Mouse (Mus musculus): Measurements from ENCODE around the gene Ubash3b.

The Ubash3b gene

GRCm38 (mm10) chr9:41166886-41167285 lies 5.4 kb upstream of the Ubash3b start:
- DNase-seq (ENCODE audit: low spot score) = no peak

GRCm38 (mm10) chr9:41162363-41162762 lies 866 bp upstream of the Ubash3b start:
- no peak for DNase-seq (ENCODE audit: low spot score)

- no peak for DNase-seq (ENCODE audit: low spot score)
These were observed 841 bp downstream of the Ubash3b start for GRCm38 (mm10) chr9:41160536-41161176.

- DNase-seq (ENCODE audit: low spot score) = no peak
These were observed 2.3 kb downstream of the Ubash3b start for GRCm38 (mm10) chr9:41159223-41159622.

GRCm38 (mm10) chr9:41157872-41158567 lies 3.5 kb downstream of the Ubash3b start:
- no peak for DNase-seq (ENCODE audit: low spot score)

- peak; percentile 44 for DNase-seq (ENCODE audit: low spot score)
These were observed 4.3 kb downstream of the Ubash3b start for GRCm38 (mm10) chr9:41157020-41157871.

- DNase-seq (ENCODE audit: low spot score) = no peak
These were observed 4.8 kb downstream of the Ubash3b start for GRCm38 (mm10) chr9:41156720-41157019.

GRCm38 (mm10) chr9:41156006-41156719 lies 5.3 kb downstream of the Ubash3b start:
- no peak for DNase-seq (ENCODE audit: low spot score)

GRCm38 (mm10) chr9:41153979-41154378 lies 7.5 kb downstream of the Ubash3b start:
- DNase-seq (ENCODE audit: low spot score) = no peak

GRCm38 (mm10) chr9:41153050-41153449 lies 8.4 kb downstream of the Ubash3b start:
- no peak for DNase-seq (ENCODE audit: low spot score)

- no peak for DNase-seq (ENCODE audit: low spot score)
These were observed 10.0 kb downstream of the Ubash3b start for GRCm38 (mm10) chr9:41151491-41151890.

GRCm38 (mm10) chr9:41149896-41150295 lies 11.6 kb downstream of the Ubash3b start:
- no peak for DNase-seq (ENCODE audit: low spot score)

- DNase-seq (ENCODE audit: low spot score) = no peak
These were observed 12.3 kb downstream of the Ubash3b start for GRCm38 (mm10) chr9:41149079-41149676.

GRCm38 (mm10) chr9:41148600-41148999 lies 12.9 kb downstream of the Ubash3b start:
- no peak for DNase-seq (ENCODE audit: low spot score)

GRCm38 (mm10) chr9:41147203-41147842 lies 14.2 kb downstream of the Ubash3b start:
- DNase-seq (ENCODE audit: low spot score) = no peak

GRCm38 (mm10) chr9:41143825-41144224 lies 17.7 kb downstream of the Ubash3b start:
- no peak for DNase-seq (ENCODE audit: low spot score)

- DNase-seq (ENCODE audit: low spot score) = no peak
These were observed 18.4 kb downstream of the Ubash3b start for GRCm38 (mm10) chr9:41143115-41143514.

GRCm38 (mm10) chr9:41141026-41141425 lies 20.5 kb downstream of the Ubash3b start:
- DNase-seq (ENCODE audit: low spot score) = no peak

GRCm38 (mm10) chr9:41138987-41139808 lies 22.3 kb downstream of the Ubash3b start:
- no peak for DNase-seq (ENCODE audit: low spot score)

- DNase-seq (ENCODE audit: low spot score) = no peak
These were observed 24.6 kb downstream of the Ubash3b start for GRCm38 (mm10) chr9:41136691-41137467.

All from ovary, postnatal 10 days (tissue).